Mouse (Mus musculus) cerebellum, postnatal 14 days (tissue): ENCODE measurements around the gene Spaca9.
A peak's percentile ranks its signal among the peaks of the same experiment; 100 is the strongest.

Source experiments
- DNase-seq, 2 experiments: peaks; one replicate each; pipeline ENCODE4 v3.0.0; 2021; ENCODE audit warnings: mixed read lengths in 2 of 2

Spaca9 gene

DNA sequence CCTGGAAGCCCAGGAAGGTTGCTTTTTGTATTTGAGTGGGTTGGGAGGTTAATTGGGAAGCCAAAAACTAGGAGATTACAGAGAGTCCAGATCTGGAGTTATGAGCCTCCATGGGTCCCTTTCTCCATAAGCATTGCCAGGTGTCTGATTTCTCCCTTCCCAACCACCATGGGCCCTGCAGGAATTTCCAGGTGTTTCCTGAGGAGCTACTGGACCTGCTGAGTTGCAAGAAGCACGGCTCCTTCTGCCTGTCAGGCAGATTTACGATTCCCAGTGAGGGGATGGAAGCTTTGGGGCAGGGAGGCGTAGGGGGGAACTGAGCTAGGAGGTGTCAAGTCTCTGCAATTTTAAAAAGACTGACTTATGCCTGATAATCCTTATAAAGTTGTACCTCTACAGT, 33.7 kb downstream of the Spaca9 start:
- no peak for DNase-seq

DNA sequence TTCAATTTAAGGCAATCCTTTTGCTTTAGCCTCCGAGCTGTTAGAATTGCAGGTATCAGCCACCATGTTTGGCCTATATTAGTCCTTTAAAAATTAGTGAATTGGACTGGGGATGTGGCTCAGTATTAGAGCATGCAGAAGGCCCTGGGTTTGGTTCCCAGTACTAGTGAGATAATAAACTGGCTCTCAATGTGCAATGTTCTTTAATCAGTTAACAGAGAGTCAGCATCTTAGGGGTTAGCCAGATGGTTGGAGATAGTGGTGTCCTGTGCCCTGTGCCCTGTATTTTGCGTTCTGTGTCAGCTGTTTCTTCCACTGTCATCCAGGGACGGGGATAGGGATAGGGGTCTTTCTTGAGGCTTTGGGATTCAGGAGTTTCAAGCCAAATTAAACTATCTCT, 36.6 kb downstream of the Spaca9 start:
- no peak for DNase-seq

DNA sequence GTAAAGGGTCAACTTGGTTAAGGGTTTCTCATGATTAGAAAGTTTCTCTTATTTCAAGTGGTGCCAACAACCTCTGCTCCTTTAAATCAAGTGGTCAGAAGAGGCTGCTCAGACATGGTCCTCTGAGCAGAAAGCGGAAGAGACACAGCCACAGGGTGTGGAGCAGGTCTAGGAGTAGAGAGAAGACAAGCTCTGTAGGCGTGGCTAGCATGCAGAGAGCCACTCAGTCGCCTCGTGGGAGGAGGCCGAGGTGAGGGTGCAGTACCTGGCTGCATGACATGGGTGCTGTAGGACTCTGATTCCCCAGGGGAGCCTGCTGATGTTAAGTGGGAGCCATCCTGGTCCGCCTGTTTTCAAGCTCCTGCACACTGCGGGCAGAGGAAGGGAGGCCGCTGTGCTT, 43.3 kb downstream of the Spaca9 start:
- no peak for DNase-seq

DNA sequence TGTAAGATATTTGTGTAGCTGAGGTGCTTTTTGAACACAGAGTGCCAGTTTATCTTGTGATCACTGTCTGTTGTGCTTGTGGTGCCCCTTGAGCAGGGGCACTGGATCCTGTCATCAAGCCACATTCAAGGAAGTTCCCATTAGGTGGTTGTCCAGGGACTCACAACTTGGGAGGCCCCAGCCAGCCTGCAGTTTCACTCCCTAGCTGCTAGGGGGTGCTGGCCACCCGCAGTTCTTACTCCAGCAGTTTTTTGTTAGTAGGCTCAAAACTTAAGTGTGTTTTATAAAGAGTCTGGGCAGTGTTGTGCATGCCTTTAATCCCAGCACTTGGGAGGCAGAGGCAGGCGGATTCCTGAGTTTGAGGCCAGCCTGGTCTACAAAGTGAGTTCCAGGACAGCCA, 45.2 kb downstream of the Spaca9 start:
- DNase-seq: peak in 1 of 2 experiments; percentile 16

DNA sequence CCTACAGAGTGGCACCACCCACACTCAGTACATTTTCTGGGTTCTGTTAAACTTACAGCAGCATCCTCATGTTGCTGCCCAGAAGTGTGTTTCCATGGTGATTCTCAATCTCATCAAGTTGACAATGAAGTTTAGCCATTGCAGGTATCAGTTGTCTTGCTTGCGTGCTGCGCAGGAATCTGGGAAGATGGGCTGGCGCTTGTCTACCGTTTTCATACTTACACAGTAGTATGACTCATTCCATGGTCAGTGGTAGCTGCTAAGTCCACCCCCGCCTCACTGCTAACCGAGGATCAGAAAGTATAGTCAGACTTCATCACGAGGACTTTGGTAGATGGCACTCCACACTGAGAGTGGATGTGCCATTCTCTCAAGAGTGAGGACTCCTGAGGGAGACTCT, 46.2 kb downstream of the Spaca9 start:
- DNase-seq: no peak

DNA sequence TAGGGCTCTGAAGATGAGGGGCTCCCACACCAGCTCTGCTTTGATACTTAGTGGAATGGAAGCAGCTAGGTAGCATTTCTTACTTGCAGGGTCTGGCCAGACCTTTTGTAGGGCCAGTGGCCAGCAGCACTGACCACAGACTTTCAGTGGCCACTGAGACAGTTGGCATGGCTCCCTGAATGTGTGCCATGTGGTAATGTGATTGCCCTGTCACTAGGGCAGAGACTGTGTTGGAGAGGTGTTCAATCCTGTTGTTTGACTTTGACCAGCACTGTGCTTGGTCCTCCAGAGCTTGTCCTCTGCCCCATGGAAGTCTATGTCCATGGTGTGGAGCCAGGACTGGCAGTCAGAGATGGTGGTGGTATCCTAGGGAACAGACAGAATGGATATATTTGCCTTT, 49.0 kb downstream of the Spaca9 start:
- peak; percentile 60 to 75 for DNase-seq

DNA sequence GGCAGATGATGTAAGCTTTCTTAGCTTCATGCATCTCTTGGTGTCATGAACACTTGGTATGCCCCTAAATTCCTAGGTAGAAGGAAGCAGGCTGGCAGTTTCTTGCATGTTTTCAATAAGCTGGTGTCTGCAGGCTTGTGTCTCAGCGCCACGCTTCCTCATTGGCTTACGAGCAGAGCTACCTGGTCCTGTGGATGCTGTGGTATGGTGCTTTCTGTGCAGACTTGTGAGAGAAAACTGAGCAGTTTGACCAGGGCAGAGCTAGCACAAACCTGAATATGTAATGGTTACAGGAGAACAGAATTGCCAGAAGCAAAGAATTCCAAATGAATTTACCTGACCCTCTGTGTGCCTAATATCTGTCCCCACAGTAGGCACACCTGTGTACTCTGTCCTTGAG, 56.4 kb downstream of the Spaca9 start:
- no peak for DNase-seq
